ENCODE assay signal across 8 mouse cellular contexts in genomic region chr4:81763311-81764025, GRCm38 (mm10).
DNase-seq lines count a peak whose midpoint lies in the region; ATAC-seq and TF ChIP-seq lines count a peak whose summit lies in the region.

No protein-coding gene starts in this region.

- no peaks in the 10 kb centered on the region for H3K36me3 ChIP-seq in heart, embryonic 13.5 days
- no peaks in the 10 kb centered on the region for H3K36me3 ChIP-seq in embryonic facial prominence, embryonic 10.5 days (replicated peaks)
- no peaks in the 10 kb centered on the region for H3K36me3 ChIP-seq in hindbrain, embryonic 13.5 days
- H3K36me3 ChIP-seq in midbrain, embryonic 16.5 days (ENCODE audit: control insufficient read depth, insufficient read depth, low read length): no peaks in the 10 kb centered on the region

- DNase-seq in heart, adult 8-10 months (ENCODE audit: low spot score): no peak
- no peak for DNase-seq in embryonic facial prominence, embryonic 10.5 days (ENCODE audit: low spot score)
- DNase-seq in ovary, postnatal 10 days (ENCODE audit: low spot score): no peak
- DNase-seq in cerebellum, adult 2 months: no peak

- H3K9me3 ChIP-seq in heart, embryonic 13.5 days: no peaks in the 10 kb centered on the region
- H3K9me3 ChIP-seq in embryonic facial prominence, embryonic 10.5 days: no peaks in the 10 kb centered on the region
- H3K9me3 ChIP-seq in hindbrain, embryonic 13.5 days: no peaks in the 10 kb centered on the region
- H3K9me3 ChIP-seq in midbrain, embryonic 16.5 days (replicated peaks; ENCODE audit: control insufficient read depth, low read length, poor library complexity, severe bottlenecking): no peaks in the 10 kb centered on the region

- no peak for ATAC-seq in heart, embryonic 13.5 days (ENCODE audit: extremely low read depth, insufficient number of reproducible peaks, low FRiP score, low TSS enrichment)
- ATAC-seq in hindbrain, embryonic 13.5 days (ENCODE audit: low FRiP score): peak; percentile 3; the same call in 1 of the 2 replicates
- peak; percentile 42; the same call in 1 of the 2 replicates for ATAC-seq in midbrain, embryonic 16.5 days
- no peak for ATAC-seq in megakaryocyte-erythroid progenitor cell, adult 5-6 weeks (replicated peaks; ENCODE audit: low FRiP score, low TSS enrichment, poor library complexity, severe bottlenecking)

- TF ChIP-seq CTCF in cerebellum, adult 2 months (IDR thresholded peaks at IDR 0.05; ENCODE audit: borderline replicate concordance, insufficient read depth, low read depth, low read length): no peak

- peak overlapping the region; percentile 44; the same call in 1 of the 2 replicates for H3K9ac ChIP-seq in heart, embryonic 13.5 days
- 0 out of 2 replicates have a peak overlapping the region, but pooled peaks have one; percentile 35 for H3K9ac ChIP-seq in hindbrain, embryonic 13.5 days
- peak overlapping the region; percentile 30; the same call in 1 of the 2 replicates for H3K9ac ChIP-seq in midbrain, embryonic 16.5 days (ENCODE audit: low read depth, low read length)

- peak overlapping the region; percentile 75 for H3K27ac ChIP-seq in heart, embryonic 13.5 days (replicated peaks)
- peak overlapping the region; percentile 73 for H3K27ac ChIP-seq in embryonic facial prominence, embryonic 10.5 days (replicated peaks)
- peak overlapping the region; percentile 80 for H3K27ac ChIP-seq in hindbrain, embryonic 13.5 days
- H3K27ac ChIP-seq in midbrain, embryonic 16.5 days (ENCODE audit: low read length): peak overlapping the region; percentile 52
- no peak overlapping the region for H3K27ac ChIP-seq in cerebellum, adult 2 months (ENCODE audit: insufficient read depth, low read length)

- peaks cover 37% of the 10 kb centered on the region for H3K4me1 ChIP-seq in heart, embryonic 13.5 days
- peaks cover 26% of the 10 kb centered on the region for H3K4me1 ChIP-seq in embryonic facial prominence, embryonic 10.5 days
- H3K4me1 ChIP-seq in hindbrain, embryonic 13.5 days (replicated peaks): peaks cover 23% of the 10 kb centered on the region
- H3K4me1 ChIP-seq in midbrain, embryonic 16.5 days (ENCODE audit: control insufficient read depth, insufficient read depth, low read length): peaks cover 17% of the 10 kb centered on the region
- no peaks in the 10 kb centered on the region for H3K4me1 ChIP-seq in cerebellum, adult 2 months (ENCODE audit: control insufficient read depth, insufficient read depth, low read length)

- no peak for TF ChIP-seq POLR2A in cerebellum, adult 2 months (IDR thresholded peaks at IDR 0.05; ENCODE audit: borderline replicate concordance, insufficient read depth, low read length)

- WGBS in heart, embryonic 13.5 days: 48% methylated on average over 10 of the region's 10 CpGs
- WGBS in embryonic facial prominence, embryonic 10.5 days: 34% methylated on average over 10 of the region's 10 CpGs
- WGBS in hindbrain, embryonic 13.5 days: 41% methylated on average over 10 of the region's 10 CpGs
- 26% methylated on average over 10 of the region's 10 CpGs for WGBS in midbrain, embryonic 16.5 days
- 65% methylated on average over 10 of the region's 10 CpGs for WGBS in cerebellum, adult 2 months

- H3K4me3 ChIP-seq in heart, embryonic 13.5 days: no peak overlapping the region
- no peak overlapping the region for H3K4me3 ChIP-seq in embryonic facial prominence, embryonic 10.5 days
- H3K4me3 ChIP-seq in hindbrain, embryonic 13.5 days: no peak overlapping the region
- H3K4me3 ChIP-seq in midbrain, embryonic 16.5 days (ENCODE audit: low read depth, low read length): no peak overlapping the region
- no peak overlapping the region for H3K4me3 ChIP-seq in cerebellum, adult 2 months (replicated peaks; ENCODE audit: insufficient read depth, low read depth, low read length)

- peak overlapping the region; percentile 39; the same call in 1 of the 2 replicates for H3K4me2 ChIP-seq in heart, embryonic 13.5 days
- 0 out of 2 replicates have a peak overlapping the region, but pooled peaks have one; percentile 15 for H3K4me2 ChIP-seq in hindbrain, embryonic 13.5 days
- H3K4me2 ChIP-seq in midbrain, embryonic 16.5 days (ENCODE audit: low read length): 0 out of 2 replicates have a peak overlapping the region, but pooled peaks have one; percentile 12

- H3K27me3 ChIP-seq in heart, embryonic 13.5 days (replicated peaks): no peaks in the 10 kb centered on the region
- H3K27me3 ChIP-seq in embryonic facial prominence, embryonic 10.5 days (replicated peaks; ENCODE audit: low read depth, poor library complexity, severe bottlenecking): 0 out of 2 replicates have a peak, but pooled peaks cover 8% of the 10 kb centered on the region
- no peaks in the 10 kb centered on the region for H3K27me3 ChIP-seq in hindbrain, embryonic 13.5 days
- H3K27me3 ChIP-seq in midbrain, embryonic 16.5 days (ENCODE audit: control insufficient read depth, insufficient read depth, low read depth, low read length): no peaks in the 10 kb centered on the region
- H3K27me3 ChIP-seq in cerebellum, adult 2 months (ENCODE audit: control insufficient read depth, insufficient read depth, low read length): no peaks in the 10 kb centered on the region

Comparison
In these comparisons a context has a peak if more than half of its experiments do, and no peak if none do; other contexts are left out.
1. ATAC-seq: peak in hindbrain, embryonic 13.5 days (single experiment) and midbrain, embryonic 16.5 days (single experiment); none in heart, embryonic 13.5 days (single experiment) and megakaryocyte-erythroid progenitor cell, adult 5-6 weeks (single experiment).
2. Peak in every context shown above with its lines, with median percentiles within 50 percentile points of each other: H3K4me2 ChIP-seq and H3K9ac ChIP-seq.